Mouse (Mus musculus) mouse embryonic stem cell (cell line): ENCODE data around the gene Otof.

Experiments used
- in situ Hi-C, 2 experiments: fragments of 300-500 bp; cut with MboI; formaldehyde crosslinking; loops; 1 replicate in 1 of 2; 3 replicates in 1 of 2; pipeline ENCODE4 v1.14.3; 2019 to 2020; ENCODE audit warnings: low sequenced_read_pairs in 2 of 2, low pct_unique_long_range_greater_than_20kb in 1 of 2, mixed read lengths in 1 of 2; ENCODE audit not compliant: unreplicated experiment in 1 of 2

Otof gene

DNA sequence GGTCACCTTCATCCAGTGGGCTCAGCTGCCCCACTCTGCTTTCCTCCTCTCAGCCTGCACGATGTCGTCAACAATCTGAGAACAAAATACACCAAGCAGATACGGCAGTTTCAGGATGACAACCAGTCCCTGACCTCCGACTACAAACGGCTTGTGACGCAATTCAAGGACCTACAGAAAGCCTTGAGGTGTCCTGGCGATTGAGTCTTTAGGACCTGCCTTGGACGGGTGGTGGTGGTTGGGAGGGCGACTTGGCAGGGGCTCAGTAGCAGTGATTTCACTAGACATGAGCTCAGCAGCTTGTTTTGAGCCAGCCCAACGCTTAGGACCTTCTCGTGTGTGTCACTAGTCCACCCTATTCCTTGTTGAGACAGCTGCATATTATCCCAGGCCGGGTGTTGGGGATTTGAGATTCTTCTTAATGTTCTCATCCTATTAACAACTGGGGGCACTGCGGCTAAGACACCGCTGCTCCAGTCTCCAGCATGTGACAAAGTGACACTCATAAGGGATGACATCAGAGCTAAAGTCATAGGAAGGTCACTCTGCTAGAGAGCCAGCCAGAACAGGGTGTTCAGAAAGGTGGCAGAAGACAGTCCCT lies 106.1 kb downstream of the Otof start:
- in situ Hi-C loops, result no loop called here

DNA sequence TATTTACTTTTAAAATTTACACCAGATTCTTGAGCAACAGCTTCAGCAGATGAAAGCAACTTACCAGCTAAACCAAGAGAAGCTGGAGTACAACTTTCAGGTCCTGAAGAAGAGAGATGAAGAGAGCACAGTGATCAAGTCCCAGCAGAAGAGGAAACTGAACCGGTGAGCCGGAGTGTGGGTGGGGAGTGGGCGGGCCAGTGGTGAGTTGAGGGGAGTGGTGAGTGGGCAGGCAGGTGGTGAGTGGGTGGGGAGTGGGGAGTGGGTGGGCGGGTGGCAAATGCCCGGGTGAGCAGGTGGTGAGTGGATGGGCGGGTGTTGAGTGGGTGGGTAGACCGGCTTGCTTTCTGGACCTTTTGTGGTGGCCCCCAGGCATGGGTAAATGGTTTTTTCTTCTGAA lies 106.6 kb downstream of the Otof start:
- in situ Hi-C loops, result no loop called here

DNA sequence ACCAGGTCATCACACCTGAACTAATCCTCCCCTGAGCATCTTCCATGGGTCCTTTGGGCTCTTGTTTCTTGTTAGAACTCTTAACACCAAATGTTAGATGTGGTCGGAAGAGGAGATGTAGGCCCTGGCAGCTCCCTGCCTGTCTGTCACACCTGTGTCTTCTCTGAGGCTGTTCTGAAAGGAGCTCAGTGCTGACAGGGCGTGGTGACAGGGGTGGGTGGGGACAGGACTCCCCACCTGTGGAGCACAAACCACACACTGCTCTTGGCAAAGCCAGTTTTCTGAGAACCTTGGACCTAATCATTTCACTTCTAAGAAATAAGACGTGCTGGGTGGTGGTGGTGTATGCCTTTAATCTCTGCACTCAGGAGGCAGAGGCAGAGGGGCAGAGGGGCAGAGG lies 108.1 kb downstream of the Otof start:
- in situ Hi-C loops, result no loop called here

DNA sequence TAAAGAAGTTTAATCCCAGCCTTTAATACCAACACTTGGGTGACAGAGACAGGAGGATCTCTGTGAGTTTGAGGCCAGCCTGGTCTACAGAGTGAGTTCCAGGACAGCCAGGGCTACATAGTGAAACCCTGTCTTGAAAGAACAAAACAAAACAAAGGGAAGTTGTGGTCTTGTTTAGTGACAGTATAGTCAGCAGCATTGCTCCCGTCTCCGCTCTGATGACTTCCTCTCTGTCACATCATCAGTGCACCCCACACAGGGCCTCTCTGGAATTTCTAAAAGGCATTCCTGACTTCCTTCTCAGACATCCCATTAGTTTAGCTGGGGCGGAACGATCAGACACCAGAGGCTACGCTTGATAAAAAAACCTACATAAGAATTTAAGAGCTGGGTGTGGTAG lies 117.8 kb downstream of the Otof start:
- in situ Hi-C loops, result no loop called here

DNA sequence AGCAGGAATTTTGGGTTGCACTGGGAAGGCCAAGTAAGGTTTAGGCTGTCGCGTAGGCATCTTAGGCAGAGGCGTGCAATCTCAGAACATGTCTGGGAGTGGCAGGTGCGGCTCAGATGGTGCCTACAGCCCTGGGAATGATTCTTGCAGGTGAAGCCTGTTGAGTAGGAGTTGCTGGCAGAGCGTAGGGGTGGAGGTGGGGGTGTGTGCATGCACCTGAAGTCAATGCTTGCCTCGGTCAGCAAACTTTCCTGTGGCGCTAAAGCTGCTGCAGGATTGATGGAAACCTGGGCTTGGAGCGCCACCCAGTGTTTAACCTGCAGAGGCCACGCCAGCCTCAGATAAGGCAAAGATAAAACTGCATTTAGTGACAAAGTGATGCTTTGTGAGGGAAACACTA lies 118.6 kb downstream of the Otof start:
- in situ Hi-C loops, result no loop called here

DNA sequence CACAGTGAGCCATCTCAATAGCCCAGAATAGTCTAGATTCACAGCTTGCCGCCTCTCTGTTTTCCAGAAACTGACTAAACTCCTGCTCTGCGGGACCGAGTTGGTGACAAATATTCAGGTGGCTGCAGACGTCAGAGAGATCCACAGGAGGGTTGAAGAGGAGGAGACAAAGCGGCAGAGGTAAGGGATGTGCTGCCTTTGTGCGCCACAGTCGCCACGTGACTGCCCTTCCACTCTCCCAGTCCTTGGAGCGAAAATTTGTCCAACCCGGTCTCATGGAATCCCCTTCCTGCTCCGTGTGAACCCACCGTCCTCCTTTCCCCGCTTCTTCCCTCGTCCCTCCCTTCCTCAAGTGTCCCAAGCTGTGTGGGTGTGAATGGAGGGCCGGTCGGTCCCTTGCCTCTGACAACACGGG lies 119.1 kb downstream of the Otof start:
- in situ Hi-C loops, result no loop called here

DNA sequence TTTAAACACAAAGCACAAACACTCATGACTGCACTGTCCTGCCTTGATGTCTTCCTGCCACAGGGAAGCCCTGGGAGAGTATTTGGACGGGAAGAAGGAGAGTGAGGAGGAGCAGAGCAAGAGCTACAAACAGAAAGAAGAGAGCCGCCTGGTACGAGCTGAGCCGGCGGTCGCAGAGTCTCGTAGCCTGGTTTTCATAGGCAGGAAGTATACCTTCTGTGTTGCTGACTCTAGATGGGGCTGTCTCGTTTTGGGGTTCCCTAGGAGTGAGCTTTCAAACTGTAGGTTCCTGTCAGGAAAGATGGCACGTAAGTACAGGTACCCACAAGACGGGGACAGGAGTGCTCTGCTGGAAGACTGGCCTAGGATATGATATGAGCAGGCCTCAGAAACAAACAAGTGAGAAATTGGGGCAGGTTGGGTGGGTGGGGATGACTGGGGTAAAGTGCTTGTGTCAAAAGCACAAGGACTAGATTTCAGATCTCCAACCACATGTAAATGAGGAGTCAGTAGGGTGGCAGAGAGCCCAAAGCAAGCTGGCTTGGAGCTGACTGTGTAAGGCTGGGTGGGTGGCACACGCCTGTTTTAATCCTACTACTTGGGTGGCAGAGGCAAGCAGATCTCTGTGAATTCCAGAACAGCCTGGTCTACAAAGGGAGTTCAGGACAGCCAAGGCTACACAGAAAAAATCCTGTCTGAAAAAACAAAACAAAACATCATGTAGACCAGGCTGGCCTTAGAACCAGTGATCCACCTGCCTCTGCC lies 119.9 kb downstream of the Otof start:
- in situ Hi-C loops, result no loop called here

DNA sequence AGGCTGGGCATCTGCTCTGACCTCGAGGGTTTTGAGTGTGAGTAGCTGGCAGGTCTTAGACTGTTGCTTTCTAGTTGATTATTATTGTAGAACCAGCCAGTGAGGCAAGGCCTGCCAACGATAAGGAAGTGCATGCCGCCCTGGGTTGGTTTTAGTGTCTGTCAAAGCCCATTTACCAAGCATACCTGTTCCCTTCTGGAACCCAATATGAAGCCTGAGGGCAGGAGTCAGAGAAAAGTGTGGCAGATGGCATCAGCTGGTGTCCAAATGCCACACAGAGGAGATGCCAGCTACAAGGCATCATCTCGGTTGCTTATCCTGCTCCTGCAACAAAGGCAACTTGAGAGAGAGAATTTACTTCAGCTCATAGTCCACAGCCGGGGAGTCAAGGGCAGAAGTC lies 120.9 kb downstream of the Otof start:
- in situ Hi-C loops, result no loop called here
